Mouse (Mus musculus): ENCODE measurements around the gene Mtus2.

The Mtus2 gene

DNA sequence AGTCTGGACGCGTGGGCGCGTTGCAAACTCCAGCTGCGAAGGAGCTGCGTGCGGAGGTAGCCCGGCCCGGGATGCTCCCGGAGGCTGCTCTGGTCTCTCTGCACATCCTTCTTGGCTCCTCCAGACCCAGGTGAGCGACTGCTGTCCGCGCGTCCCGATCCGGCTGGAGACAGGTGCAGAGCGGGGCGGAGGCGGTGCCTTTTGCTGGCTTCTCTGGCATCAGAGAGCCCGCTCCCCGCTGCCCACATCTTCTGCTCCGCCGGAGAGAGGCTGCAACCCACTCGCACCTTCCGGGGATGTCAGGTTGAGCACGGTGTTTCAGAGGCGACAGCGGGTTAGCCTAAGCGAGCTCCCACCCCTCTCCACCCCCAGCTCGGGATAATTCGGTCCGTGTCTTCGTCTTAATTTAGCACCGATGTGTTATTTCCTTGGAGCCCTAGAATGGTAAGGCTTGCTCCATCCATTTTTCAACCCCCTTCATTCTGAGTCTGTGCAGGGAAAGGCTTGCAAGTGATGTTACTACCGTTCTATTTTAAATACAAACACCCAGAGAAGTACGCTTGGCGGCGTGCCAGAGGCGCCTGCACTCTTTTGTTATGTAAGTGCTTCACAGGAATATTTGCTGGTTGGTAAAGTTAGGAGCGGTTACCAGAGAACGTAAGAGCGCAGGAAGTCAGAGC lies 612 bp downstream of the Mtus2 start:
- DNase-seq (ENCODE audit: low spot score in 2 of 2) = peak; percentile 83 to 85

DNA sequence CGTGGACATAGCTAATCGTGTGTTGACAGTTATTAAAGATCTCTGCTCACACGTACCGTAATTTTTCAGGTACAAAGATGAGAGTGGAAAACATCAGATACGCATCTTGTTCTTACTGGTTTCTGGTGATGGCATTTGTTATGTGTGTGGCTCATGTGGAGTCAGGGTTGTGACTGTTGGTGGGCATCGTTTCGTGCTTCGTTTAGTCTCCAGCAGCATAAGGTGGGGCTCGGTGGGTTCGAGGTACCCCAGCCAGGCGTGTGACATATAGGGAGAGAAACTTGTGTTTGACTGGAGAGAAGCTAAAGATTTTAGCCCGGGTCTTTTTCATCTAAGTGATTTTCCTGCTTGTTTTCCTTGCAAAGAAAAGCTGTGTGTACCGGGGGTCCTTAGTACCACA lies 1.4 kb downstream of the Mtus2 start:
- DNase-seq (ENCODE audit: low spot score in 2 of 2) = no peak

DNA sequence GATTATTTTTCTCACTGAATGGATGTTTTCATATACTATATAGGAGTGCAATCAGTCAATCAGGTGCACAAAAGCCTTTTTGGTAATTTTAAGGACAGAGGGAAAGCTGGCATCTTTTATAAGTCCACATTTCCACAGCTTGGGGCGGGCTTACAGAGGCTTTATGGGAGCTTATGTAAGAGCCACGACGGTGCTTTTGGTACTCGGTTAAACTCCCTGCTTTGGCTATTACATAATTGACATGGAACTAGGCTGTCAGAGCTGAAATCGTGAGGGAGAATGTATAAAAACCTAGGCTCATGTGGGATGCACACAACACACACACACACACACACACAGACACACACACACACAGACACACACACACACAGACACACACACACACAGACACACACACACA lies 2.0 kb downstream of the Mtus2 start:
- no peak for DNase-seq (ENCODE audit: low spot score in 2 of 2)

DNA sequence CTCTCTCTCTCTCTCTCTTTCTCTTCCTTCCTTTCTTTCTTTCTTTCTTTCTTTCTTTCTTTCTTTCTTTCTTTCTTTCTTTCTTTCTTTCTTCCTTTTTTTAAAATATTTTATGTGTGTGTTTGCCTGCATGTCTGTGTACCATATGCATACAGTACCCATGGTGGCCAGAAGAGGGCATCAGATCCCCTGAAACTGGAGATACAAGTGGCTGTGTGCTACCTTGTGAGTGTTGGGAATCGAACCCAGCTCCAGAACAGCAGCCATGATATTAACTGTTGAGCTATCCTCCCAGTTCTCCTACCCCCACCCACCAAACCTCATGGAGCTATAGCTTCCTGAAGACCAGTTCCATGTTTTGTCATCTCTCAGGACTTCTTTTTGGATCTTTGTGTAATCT lies 3.7 kb downstream of the Mtus2 start:
- DNase-seq (ENCODE audit: low spot score in 2 of 2) = no peak

DNA sequence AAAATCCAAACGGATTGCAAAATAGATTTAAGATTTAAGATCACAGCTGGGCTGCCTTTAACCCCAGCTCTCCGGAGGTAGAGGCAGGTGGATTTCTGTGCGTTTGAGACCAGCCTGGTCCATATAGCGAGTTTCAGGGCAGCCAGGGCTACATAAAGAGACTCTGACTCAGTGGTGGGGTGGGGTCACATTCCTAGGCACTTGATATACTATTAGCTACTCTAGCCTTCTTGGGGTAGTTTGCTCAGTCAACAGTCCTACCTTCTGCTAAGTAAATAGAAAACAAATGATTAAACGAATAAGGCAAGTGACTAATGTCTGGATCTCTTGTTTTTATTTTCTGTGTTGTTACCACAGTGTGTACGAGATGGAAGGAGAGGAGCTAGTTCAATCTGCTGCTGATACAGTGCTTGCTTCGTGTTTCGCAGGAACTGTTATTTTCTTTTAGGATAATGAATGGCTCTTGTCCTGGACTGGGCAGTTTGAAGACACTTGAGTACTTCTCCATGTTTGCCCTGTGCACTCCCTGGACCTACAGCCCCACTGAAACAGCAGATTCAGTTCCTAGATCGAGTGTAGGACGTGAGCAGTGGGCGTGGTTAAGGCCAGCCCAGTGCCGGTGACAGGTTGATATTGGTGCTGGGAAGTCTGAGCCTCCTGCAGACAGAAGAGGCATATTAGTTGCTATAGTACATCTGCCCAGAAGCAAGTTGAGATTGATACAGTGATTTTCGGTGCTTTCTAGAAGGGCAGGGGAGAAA lies 6.9 kb downstream of the Mtus2 start:
- no peak for DNase-seq (ENCODE audit: low spot score in 2 of 2)

DNA sequence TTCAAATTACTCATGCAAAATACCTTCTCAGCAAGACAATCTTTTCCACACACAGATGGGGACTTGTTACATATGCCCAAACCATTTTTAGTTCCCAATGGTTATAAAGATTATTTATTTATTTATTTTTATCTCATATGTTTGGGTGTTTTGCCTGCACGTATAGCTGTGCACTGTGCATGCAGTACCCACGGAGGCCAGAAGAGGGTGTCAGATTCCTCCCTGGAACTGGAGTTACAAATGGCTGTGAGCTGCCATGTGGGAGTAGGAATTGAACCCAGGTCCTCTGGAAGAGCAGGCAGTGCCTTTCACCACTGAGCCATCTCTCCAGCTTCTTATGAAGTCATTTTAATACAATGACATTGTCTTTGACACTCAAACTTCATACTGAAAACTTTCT lies 7.7 kb downstream of the Mtus2 start:
- no peak for DNase-seq (ENCODE audit: low spot score in 2 of 2)

DNA sequence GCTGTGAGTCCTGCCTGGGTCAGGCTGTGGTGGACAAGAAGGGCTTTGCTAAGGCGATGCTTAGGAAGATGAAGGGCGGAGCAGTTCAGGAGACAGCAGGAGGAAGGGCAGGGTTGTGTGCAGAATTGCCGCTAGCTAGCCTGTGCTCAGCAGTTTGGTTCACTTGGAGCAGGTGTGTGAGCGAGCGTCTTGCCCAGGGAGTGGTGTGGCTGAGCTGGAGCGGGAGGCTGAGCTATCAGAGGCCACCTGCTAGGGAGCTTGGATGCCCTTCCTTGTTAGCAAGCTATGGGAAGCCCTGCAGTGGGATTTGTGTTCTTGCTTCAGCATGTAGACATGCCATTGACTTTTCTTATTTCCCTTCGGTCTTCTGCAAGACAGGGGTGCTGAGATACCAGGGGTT lies 9.5 kb downstream of the Mtus2 start:
- no peak for DNase-seq (ENCODE audit: low spot score in 2 of 2)

DNA sequence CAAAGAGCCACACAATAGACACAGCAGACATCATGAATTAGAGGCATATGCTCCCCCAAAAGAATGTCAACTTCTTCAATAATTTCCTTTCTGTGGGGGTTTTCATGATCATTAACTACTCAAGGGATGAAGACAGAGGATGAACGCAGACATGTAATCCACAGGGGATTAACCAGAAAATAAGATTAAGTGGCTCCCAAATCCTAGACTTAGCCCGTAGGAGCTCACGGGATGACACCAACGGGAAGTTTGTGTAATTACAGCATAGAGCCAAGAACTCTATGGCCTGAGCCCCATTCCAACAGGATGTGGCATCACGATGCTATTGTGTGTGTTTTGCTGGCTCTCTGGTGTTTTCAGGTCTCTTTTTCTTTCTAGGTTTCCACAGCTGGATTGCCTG lies 12.4 kb downstream of the Mtus2 start:
- DNase-seq (ENCODE audit: low spot score in 2 of 2) = no peak

DNA sequence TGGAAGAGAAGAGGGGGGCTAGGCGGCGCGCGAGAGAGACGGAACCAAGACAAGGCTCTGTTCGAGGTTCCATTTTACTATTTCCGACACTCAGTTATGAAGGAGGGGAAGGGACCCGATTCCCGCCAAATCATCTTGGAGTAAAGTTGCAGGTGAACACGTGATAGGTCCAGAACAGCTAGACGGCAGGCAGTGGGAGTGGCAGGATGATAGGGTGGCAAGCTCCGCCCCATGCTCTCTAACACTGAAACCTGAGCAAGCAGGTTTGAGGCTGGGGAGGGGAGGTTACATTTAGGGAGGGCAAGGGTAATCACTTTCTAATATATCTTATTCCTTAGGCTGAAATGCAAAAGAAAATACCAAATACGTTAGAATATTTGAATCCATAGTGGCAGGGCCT lies 18.9 kb downstream of the Mtus2 start:
- no peak for DNase-seq (ENCODE audit: low spot score in 2 of 2)

DNA sequence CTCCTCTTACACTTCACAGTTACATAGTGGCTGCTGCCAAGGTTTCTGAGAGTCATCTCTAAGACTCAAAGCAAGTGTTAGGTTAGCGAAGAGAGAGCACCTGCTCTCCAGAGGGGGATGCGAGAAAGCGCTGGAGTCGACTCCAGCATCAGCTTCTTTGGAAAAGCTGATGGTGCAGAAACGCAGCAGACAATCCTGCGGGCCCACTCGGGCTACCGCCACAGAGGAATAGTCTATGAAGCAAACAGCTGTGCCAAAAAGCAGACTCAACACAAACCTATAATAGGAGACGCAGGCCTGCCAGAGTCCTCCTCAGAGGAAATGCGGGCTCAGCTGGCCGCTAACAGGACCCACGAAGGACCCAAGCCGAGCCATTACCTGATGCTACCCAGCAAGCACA lies 23.5 kb downstream of the Mtus2 start:
- no peak for DNase-seq (ENCODE audit: low spot score in 2 of 2)

DNA sequence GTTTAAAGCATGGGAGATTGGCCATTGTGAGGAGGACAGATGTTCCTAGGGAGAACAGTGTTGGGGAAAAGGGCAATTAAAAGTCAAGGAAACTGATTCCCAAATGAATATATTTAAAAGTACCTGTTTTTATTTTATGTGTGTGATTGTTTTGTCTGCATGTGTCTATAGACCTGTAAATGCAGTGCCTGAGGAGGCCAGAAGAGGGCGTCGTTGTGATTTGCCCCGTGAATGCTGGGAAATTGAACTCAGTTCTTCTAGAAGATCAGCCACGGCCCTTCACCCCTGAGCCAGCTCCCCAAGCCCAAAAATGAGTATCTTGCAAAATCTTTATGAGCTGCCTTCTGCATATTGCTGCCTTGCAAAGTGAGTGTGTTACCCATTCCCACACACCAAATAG lies 33.2 kb downstream of the Mtus2 start:
- no peak for DNase-seq (ENCODE audit: low spot score in 2 of 2)

DNA sequence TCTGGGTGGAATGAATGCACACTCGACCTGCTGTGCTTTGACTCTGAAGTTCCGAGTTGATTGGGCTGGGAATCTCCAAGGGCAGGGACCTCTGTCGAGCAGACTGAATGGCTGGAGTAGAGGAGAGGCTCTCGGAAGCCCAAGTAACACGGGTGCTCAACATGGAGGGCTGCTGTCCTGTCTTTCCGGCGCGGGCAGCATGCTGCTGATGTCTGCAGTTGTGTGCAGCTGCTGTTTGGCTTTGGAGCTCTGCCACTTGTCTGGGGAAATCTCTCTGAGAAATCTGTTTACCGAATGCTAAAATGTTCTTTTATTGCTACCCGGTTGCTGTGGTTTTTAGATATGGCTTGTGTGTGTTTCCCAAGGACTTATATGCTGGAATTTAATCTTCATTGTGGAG lies 33.7 kb downstream of the Mtus2 start:
- DNase-seq (ENCODE audit: low spot score in 2 of 2) = no peak

DNA sequence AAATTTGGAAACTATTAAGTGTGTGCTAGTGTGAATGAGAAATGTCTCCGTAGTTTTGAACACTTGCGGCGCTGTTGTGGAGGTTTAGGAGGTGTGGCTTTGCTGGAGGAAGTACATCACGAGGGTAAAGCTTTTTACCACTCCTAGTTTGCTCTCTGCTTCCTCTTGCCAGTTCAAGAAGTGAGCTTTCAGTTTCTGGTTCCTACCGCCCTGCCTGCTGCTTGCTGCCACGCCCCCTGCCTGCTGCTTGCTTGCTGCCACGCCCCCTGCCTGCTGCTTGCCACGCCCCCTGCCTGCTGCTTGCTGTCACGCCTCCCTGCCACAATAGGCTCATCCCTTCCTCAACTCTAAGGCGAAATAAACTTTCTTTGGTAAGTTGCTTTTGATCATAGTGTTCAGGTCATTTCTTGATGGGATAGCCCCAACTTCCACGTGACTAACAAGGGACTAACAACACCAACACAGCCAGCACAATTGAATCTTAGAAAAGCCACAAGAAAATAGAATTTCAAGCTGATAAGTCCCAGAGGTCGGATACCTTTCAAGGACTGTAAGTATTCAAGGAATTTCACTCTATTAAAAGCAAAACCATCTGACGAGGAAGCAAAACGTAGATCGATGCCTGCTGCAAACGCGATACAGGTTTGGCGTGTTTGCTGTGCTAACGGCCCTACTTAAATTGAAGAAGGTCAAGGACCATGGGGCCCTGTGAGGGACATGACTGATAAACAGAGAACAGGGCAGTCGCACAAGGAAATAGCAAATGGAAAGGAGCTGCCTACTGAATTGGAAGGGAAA lies 35.7 kb downstream of the Mtus2 start:
- DNase-seq (ENCODE audit: low spot score in 2 of 2) = no peak

DNA sequence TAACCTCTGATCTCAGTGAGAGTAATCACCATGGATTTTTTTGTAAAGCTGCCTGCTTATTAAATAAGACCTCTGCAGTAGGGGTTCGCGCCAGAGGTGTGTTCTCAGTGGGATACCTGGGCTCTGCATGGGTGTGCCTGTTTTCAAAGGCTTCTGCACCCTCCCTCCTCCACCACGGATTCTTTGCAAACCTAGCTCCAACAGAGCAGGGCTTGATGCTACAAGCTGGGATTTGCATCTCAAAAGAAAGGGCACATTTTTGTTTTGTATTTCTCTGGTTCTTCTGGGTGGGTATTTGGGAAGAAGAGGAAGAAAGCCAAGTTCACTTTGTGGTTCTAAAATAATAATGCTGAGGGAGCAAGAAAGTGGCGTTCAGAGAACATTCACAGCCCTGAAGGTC lies 48.1 kb downstream of the Mtus2 start:
- no peak for DNase-seq (ENCODE audit: low spot score in 2 of 2)

DNA sequence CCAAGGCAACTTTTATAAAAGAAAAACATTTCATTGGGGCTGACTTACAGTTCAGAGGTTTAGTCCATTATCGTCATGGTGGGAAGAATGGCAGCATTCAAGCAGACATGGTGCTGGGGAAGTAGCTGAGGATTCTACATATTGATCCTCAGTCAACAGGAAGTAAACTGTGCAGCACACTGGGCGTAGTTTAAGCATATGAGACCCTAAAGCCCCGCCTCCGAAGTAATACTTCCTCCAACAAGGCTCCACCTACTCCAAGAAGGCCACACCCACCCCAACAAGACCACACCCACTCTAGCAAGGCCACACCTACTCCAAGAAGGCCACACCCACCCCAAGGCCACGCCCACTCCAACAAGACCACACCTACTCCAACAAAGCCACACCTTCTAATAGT lies 55.0 kb downstream of the Mtus2 start:
- DNase-seq (ENCODE audit: low spot score in 2 of 2) = no peak

DNA sequence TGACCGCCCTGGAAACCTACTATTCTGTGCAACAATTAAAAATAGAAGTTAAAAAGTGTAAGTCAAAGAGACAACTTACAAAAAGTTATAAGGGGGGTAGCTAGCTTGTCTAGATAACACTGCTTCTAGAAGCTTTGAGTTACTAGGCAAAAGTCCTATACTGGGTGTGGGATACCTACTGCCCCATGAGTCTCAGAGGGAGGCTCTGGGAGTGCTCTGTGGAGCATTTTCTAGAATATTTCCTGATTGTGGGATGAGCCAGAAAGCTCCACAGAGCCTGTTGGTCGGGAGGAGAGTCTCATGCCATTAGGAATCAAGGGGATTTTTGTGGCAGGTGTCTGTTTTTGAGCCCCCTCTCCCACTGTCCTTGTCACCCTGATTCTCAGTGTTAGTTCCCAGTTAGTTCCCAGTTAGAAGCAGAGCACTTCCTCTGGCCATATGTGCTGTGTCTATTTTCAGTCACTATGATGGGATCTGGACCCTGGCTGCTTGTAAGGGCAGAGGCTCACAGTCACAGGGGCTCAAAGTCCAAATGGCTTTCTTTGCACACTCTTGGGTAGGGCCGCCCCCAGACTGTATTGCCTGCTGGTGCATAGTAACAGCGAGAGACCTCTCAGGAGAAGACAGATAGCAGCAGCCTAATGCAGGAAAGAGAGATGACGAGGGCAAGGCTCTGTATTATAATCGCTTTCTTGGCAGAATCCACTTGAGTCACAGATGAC lies 57.2 kb downstream of the Mtus2 start:
- DNase-seq (ENCODE audit: low spot score in 2 of 2) = no peak

DNA sequence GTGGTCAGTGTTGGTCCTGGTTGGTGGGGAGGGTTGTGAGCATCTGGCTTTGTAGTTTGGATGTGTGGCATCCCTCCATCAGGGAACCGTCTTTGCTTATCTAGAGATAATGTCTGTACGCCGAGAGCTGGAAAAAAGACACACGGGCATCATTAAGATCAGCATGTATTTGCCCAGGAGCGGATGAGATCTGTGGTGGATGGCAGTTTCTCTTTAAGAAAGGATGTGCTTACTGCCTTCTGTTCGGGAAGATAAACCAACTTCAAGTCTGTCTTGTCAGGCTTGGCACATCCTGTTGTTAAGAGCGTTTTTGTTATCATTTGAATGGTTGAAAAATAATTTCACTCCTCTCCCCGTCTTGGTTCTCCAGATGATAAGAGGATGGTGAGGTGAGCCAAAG lies 58.3 kb downstream of the Mtus2 start:
- DNase-seq (ENCODE audit: low spot score in 2 of 2) = no peak

DNA sequence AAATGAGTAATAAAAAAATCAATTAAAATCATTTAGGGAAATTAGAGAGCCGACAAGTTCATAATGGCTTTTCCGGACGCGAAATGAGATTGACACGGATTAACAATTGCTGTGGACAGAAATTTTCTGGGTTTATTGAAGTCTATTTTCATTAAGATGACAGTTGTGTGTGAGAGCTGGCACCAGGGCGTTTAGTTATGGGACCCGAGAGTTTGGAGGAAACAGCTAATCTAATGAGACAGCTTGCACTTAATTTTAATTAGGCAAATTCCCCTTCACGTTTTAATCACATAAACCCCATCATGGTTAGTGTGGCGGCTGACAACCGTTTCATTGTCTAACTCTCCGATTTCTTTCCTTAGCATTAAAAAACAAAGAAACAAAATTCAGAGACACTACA lies 60.3 kb downstream of the Mtus2 start:
- DNase-seq (ENCODE audit: low spot score in 2 of 2) = no peak

DNA sequence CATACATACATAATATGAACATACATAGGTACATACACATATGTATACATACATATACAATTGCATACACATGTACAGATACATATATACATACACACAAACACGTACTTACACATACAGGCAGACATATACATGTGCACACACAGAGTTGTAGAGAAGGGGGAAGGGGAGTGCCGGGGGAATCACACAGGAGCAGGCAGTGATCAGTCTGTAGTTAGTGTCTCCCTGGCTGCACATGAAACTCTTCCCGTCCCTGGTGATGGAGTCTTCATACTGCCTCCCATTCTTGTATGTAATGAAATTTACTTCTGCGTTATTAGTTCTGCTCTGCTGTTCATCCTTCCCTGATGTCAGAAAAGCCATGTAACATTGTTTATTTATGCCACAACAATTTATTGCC lies 65.7 kb downstream of the Mtus2 start:
- no peak for DNase-seq (ENCODE audit: low spot score in 2 of 2)

DNA sequence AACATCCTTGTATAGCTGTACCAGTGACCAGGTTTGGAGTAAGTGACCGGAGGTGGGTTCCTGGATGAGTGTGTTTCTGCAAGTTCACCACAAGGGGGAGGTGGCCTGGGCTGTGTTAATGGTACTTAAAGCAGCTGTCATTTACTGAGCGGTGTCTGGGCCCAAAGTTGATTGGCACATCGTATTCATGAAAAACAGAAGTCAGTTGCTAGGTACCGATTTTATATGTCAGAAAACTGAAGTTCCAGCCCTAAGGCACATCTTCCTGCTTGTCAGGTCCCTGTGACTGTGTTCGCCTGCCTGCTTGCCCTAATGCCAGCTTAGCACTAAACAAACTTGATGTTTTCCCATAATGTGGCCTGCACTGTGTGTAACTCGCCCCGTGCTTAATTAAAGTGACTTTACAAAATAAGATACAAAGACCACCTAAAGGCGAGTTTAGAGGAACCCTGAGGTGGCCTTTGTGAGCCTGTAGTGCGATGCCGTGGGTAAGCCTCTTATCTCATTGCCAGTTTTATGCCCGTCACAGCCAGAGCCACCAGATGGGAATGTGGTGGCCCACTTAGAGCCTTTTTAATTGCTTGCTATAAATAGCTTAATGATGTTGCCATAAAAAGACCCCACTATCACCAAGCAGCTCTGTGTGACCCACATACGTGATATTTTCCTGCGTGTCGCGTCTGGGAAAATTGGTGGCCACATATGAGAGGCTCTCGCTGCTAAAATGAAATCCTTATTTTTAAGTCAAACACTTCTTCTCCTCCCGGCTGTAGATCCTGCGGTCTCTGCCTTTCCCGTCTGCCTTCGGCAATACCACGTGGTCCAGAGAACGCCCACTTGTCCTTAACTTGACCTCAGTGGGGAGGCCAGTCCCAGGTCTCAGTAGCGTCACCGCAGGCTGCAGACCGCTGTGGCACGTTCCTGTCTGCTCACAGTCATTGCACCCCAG lies 69.6 kb downstream of the Mtus2 start:
- DNase-seq (ENCODE audit: low spot score in 2 of 2) = peak; percentile 23 to 30

DNA sequence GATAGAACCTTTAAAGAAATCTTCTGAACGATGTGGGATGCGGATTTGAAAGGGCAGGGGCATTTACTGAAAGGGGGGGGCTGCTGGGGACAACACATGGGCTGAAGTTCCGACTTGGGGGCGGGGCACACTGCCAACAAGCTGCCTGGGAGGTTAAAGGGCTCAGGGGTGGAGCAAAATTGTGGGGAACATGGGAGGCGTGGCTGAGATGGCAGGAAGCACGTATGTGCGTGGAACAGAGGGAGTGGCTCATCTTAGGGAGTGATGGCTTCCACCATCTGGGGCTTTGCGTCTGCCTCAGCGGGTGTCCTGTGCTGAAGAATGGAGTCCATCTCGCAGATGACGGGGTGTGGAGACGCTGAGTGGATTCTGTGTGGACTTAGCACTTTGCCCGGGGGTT lies 70.9 kb downstream of the Mtus2 start:
- no peak for DNase-seq (ENCODE audit: low spot score in 2 of 2)

Data from frontal cortex, postnatal 14 days (tissue).